Mouse (Mus musculus) CD4-positive, CD25-positive, alpha-beta regulatory T cell, adult 4 months (primary cell): ENCODE data around the gene Elf3. TPM values are rescaled to one million over a fixed set of nuclear protein-coding genes. Genes with fewer than 3 reads are reported as not detected.
"Not testable (repeated sequence)": the region's sequence is repeated elsewhere in the genome, so short reads cannot be mapped to it uniquely, and the experiment has no call there.

Experiments used
- ATAC-seq: one replicate; pipeline ENCODE4 v1.8.0; 2017
- polyA plus RNA-seq, 2 experiments: library from polyadenylated mRNA; unstranded; fragments of 100-300 nt; shearing (Covaris generic); gene quantifications; one replicate each; pipeline ENCODE4 v1.2.1; 2017

Gene Elf3
- polyA plus RNA-seq, 2 experiments from 2014 or later = not detected

DNA sequence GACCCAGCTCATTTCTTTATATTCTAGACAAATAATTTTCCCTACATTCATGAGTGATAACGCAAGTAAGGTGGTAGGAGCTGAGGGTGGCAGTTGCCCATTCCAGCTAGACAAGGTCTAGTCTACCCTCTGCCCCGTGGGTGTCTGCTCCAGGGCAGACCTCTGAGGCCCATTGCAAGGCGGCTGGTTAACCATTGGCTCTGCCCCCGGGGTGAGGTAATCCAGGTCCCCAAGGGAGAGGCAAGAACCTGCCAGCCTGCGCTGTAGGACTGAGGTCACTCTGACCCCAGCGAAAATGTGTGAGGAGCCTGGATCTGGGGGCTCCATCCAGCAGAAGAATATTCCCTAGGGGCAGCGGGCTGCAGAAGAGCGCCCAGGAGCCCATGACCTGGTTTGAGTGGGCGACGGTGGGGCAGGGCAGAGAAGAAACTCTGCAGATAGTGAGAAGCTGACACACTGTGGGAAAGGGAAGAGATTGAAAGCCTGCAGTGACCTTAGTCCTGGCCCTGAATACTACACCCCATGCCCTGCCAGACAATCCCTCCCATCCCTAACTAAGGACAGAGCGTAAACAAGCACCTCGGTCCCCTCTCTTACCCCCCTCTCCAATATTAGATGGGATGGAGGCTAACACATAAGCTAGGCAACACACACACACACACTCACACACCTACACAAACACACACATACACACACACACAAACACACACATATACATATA is 21.1 kb downstream of the Elf3 start:
- no peak for ATAC-seq

GRCm38 (mm10) chr1:135234771-135235170 is 23.6 kb downstream of the Elf3 start:
- ATAC-seq = no peak

- no peak for ATAC-seq
These were observed 24.4 kb downstream of the Elf3 start for GRCm38 (mm10) chr1:135233961-135234360.

DNA sequence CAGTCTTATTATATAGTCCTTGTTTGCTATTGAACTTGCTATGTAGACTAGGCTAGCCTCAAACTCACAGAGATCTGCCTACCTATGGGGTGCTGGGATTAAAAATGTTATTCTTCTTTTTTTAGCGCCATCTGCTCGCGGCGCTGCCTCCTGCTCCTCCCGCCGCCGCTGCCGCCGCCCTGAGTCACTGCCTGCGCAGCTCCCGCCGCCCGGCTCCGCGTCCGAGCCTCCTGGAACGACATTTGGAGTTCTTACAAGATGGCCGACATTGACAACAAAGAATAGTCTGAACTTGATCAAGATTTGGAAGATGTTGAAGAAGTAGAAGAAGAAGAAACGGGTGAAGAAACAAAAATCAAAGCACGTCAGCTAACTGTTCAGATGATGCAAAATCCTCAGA is 26.5 kb downstream of the Elf3 start:
- not testable (repeated sequence) for ATAC-seq

DNA sequence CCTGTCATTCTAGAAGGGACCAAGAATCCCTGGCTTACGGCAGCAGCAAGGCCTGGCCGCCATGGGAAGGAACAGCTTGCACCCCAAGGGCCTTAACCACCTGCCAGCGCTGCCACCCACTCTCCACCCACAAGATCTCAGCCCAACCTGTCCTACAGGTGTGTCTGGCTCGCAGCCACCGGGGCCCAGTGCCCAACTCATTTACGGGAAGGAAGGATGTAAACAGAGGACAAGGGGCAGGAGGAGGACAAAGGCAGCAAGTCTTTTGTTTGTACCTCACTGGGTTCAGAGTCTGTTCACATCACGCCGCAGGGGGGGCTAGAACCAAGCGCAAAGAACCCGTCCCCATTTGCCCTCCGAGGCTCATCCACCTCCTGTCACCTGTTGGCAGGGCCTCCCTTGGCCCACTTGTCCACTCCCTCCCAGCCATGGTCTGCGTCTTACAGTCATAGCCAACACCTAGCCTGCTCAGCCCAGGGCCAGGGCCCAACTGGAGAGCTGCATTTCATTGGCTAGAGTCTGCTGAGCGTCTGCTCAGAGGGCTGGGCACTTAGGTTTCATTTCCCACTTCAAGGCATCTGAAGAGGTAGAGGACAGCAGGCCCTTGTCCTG is 30.9 kb downstream of the Elf3 start:
- ATAC-seq = no peak

- ATAC-seq = no peak
These were observed 33.3 kb downstream of the Elf3 start for GRCm38 (mm10) chr1:135224981-135225604.

GRCm38 (mm10) chr1:135224147-135224546 is 34.2 kb downstream of the Elf3 start:
- ATAC-seq = no peak

DNA sequence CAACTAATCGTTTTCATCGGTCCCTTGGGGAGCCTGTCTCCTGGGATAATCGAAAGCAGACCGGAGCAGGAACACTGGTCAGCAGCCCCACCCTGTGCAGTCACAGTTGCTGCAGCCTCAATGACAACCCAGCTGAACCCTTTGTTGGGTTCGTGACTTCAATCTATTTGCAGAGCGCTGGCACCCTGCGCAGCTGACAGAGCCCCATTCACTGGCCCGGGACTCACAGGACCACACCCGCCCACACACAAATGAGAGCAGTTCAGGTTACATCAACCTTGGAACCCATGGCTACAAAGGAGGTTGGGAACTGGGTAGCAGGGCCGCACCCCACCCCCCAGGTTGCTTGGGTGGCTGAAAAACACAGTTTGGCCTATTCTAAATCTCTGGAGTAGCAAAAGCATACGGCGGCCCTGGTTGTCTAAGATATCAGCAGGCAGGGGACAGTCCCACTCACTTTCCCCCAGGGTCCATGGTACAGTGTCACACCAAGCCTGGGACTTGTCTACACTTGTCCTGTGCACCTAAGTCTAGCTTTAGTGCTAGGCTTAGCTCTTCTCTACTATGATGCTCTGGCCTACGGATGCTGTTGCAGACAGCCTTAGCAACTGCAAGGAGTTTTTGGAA is 40.6 kb downstream of the Elf3 start:
- ATAC-seq = no peak

DNA sequence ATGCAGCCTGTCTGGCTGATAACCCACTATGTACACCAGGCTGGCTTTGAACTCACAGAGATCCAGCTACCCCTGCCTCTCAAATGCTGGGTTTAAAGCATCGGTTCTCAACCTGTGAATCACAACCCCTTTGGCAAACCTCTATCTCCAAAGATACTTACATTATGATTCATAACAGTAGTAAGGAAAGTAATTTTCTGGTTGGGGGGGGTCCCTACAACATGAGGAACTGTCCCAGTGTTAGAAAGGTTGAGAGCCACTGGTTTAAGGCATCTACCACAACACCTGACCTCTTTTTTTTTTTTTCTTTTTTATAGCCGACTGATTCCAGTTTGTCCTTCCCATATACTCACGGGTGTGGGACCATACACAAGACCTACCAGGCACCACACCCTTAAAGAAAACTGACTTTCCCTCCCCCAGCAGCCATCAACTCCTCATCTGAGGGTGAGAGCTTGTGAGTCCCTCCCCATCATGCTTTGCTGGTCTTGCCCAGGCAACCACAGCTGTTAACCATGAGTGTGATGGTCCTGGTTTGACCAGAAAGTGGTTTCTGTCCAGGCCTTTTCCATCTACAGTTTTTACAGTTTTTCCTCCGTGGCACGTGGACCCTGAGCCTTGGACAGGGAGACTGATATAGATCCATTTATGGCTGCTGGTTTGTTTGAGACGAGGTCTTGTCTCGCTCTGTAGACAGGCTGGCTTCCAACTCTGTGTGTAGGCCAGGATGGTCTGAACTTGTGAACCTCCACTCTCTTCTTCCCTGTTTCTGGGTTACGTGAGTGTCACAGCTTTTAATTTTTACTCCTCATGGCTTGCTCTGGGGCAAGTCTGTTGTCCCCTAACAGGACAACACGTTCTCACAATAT is 44.4 kb downstream of the Elf3 start:
- ATAC-seq = no peak

- ATAC-seq = no peak
These were observed 47.9 kb downstream of the Elf3 start for GRCm38 (mm10) chr1:135210421-135210820.

DNA sequence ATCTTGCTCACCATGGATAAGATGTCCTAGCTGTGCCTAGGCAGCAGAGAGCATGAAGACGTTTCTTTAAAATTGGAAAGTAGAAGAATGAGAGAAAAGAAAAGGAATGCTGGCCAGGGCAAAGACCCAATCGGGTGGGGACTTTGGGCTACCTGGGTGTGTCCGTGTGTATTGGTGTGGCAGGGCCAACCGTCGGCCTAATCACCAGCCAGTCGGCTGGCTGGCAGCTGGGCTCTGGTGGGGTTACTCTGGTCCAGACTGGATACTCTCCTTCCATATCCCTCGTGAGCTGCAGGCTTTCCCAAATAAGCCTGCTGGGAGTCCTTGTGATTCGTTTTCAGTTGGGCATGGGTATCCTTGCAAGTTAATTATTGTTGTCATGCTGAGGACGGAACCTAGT is 49.7 kb downstream of the Elf3 start:
- ATAC-seq = no peak

DNA sequence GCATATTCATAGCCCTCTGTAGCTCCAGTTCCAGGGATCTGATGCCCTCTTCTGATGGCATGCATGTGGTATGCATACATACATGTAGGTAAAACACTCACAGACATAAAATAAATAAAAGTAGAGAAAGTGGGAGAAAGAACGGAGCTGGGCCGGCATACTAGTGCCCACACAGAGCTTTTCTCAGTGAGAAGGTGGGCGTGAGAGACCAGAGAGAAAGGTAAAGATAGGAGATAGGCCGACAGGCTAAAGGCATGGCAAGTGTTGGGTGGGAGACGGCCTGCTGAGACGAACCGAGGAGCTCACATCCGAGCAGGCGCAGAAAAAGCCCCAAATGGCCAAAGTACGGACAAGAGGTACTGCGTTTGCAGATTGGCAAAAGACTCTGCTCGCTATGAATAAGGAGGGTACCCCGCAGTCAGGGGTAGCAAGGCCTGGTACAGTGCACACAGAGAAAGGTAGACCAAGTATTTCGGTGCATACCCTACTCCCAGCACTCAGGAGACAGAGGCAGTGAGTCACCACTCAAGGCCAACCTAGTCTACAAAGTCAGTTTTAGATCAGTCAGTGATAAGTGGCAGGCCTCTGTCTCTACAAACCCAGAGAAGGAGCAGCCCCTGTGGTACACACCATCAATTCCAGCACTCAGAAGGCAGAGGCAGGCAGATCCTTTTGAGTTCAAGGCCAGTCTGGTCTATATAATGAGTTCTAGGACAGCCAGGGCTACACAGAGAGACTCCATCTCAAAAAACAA is 51.6 kb downstream of the Elf3 start:
- ATAC-seq = no peak

DNA sequence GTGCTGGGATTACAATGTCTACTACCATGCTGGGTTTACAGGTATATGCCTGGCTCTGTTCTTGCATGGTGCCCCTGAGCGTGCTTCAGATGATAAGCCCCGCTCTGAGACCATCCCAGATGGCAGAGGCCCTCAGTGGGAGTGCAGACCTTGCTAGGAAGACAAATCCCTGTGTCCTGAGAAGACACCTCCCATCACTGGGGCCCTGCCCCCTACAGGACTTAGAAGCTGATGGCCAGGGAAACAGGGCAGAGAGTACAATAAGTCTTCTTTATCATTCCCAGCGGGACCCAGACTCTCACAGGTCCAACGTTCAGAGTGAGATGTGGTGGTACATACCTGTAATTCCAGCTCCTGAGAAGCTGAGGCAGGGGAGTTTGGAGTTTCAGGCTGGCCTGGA is 53.1 kb downstream of the Elf3 start:
- no peak for ATAC-seq

DNA sequence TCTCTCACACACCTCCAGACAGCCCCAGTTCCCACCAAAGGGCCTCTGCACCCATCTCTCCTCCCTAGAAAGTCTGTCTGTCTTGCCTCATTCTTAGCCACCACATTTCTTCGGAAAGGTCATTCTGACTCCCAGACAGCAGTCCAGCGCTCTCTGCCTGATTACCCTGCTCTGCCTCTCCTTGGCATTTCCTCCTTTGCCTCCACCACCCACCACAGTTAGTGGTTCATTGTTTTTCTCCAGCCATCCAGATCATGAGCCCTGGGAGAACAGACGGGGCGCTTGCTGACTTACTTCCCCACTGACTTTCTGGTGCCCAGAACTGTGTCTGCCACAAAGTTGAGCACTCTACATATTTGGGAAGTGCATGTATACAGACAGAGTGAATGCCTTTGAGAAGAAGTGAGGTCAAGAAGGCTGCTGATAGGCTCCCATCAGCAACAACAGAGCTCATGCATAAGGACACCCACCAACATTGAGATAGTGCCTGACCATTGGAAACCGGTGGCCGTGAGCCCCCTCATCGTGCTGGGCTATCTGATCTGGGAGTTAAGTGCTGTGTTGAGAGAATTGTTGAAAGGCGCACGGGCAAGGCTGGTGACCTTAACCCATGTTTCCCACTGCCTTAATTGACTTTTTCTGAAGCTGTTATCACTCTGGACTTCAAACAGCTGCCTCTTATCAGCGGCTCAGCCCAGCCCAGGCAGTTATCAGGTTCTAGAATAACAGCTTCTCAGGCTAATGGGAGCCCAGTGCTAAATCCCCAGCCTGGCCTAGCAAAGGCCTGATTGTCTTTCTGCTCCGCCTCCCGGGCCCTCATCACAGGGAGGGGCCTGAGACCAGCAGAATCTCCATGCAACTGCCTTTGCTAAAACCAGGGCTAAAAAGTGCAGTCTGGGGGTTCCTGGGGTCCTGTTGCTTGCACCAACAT is 53.9 kb downstream of the Elf3 start:
- ATAC-seq = no peak

Other genes starting within 250 kb of the Elf3 start
- gene Lgr6, start 153.3 kb downstream of the Elf3 start, polyA plus RNA-seq = under 1 TPM in 1 of 2 experiments, not detected in 1; 0.08 TPM
- gene Ptpn7, start 125.9 kb downstream of the Elf3 start, polyA plus RNA-seq = 100 to 1,000 TPM; 166 to 302 TPM
- 10 to 100 TPM; 11.5 to 13.8 TPM for gene Arl8a, start 111.7 kb downstream of the Elf3 start, polyA plus RNA-seq
- not detected for gene Gpr37l1, start 90.9 kb downstream of the Elf3 start, polyA plus RNA-seq
- gene Rnpep, start 25.5 kb upstream of the Elf3 start, polyA plus RNA-seq = 10 to 100 TPM; 34.5 to 45.6 TPM
- 100 to 1,000 TPM; 197 to 215 TPM for gene Timm17a, start 55.2 kb upstream of the Elf3 start, polyA plus RNA-seq
- under 1 TPM in 1 of 2 experiments, not detected in 1; 0.15 TPM for gene Lmod1, start 66.2 kb upstream of the Elf3 start, polyA plus RNA-seq
- gene Shisa4, start 116.7 kb upstream of the Elf3 start, polyA plus RNA-seq = under 1 TPM in 1 of 2 experiments, not detected in 1; 0.36 TPM
- gene Ipo9, start 171.9 kb upstream of the Elf3 start, polyA plus RNA-seq = 10 to 100 TPM; 39.7 to 55.9 TPM